Mouse (Mus musculus): ENCODE measurements around the gene Mon1a.

DNA sequence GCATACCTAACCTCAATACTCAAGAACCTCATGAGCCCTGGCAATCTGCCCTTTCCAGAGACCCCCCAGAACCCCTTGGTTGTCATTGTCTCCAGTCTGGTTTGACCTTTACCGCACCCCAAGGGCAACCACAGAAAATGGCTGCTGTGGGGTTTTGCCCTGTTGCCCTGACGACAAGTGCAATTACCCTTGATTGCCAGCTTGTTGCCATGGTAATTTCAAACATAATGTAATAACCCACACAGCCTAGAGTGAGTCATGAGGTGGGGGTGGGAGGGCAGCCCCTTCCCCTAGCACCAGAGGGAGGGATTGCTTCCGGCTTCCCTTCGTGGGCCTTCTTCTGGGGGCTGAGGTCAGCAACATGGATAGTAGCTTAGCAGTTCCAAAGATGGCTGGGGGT lies 44.3 kb downstream of the Mon1a start:
- TF ChIP-seq CTCF (IDR thresholded peaks at IDR 0.05; ENCODE audit: borderline replicate concordance, extremely low read depth, insufficient read depth, insufficient read length) (no peak), POLR2A (IDR thresholded peaks at IDR 0.05; ENCODE audit: borderline replicate concordance, extremely low read depth, insufficient read depth, insufficient read length, poor library complexity, severe bottlenecking) (no peak)
